8 mouse cellular contexts compared by ENCODE assay signal in genomic region chr11:16948756-16949155, GRCm38 (mm10). TPM values are rescaled to one million over a fixed set of nuclear protein-coding genes. Genes with fewer than 3 reads are reported as not detected.
DNase-seq lines count a peak whose midpoint lies in the region; ATAC-seq and TF ChIP-seq lines count a peak whose summit lies in the region.

No protein-coding gene starts in this region.

- peak; percentile 93 for TF ChIP-seq CTCF in heart, postnatal 0 days (IDR thresholded peaks at IDR 0.05; ENCODE audit: low read depth)

- no peaks in the 10 kb centered on the region for H3K27me3 ChIP-seq in heart, postnatal 0 days (ENCODE audit: control insufficient read depth, insufficient read depth, low read length)
- H3K27me3 ChIP-seq in forebrain, embryonic 11.5 days (ENCODE audit: control insufficient read depth, insufficient read depth, low read length) = no peaks in the 10 kb centered on the region

- no peaks in the 10 kb centered on the region for H3K36me3 ChIP-seq in heart, postnatal 0 days (replicated peaks; ENCODE audit: control insufficient read depth, insufficient read depth, low read length)
- H3K36me3 ChIP-seq in forebrain, embryonic 11.5 days (ENCODE audit: control insufficient read depth, insufficient read depth, low read length) = no peaks in the 10 kb centered on the region

- peak; percentile 52 for DNase-seq in CD4-positive, CD25-positive, alpha-beta regulatory T cell, adult 2 months (ENCODE audit: low read depth, low spot score)
- peak; percentile 25 for DNase-seq in left cerebral cortex, postnatal 4 days
- no peak for DNase-seq in left cerebral cortex, adult 8-10 months (ENCODE audit: low spot score in 2 of 2)
- peak; percentile 20 to 23 for DNase-seq in adrenal gland, postnatal 36 days
- DNase-seq in heart, postnatal 0 days (ENCODE audit: low spot score) = peak; percentile 71
- peak; percentile 68 for DNase-seq in lung, postnatal 10 days
- DNase-seq in forebrain, embryonic 11.5 days (ENCODE audit: low spot score) = no peak

- WGBS in heart, postnatal 0 days = 17% methylated on average over 1 of the region's 1 CpGs
- WGBS in forebrain, embryonic 11.5 days = 22% methylated on average over 1 of the region's 1 CpGs

- peaks cover 10% of the 10 kb centered on the region for H3K4me1 ChIP-seq in heart, postnatal 0 days (ENCODE audit: control insufficient read depth, insufficient read depth)
- 0 out of 2 replicates have a peak, but pooled peaks cover 4% of the 10 kb centered on the region for H3K4me1 ChIP-seq in forebrain, embryonic 11.5 days (replicated peaks; ENCODE audit: control insufficient read depth, insufficient read depth, low read length)

- H3K9me3 ChIP-seq in heart, postnatal 0 days (replicated peaks; ENCODE audit: control insufficient read depth, low read length) = no peaks in the 10 kb centered on the region
- H3K9me3 ChIP-seq in forebrain, embryonic 11.5 days (ENCODE audit: control insufficient read depth, low read length) = no peaks in the 10 kb centered on the region

- intact Hi-C loops in left cerebral cortex, postnatal 4 days (cut with DNase I) = loop anchor here (2.0 kb wide), 1 partner anchor 424 kb away; no protein-coding TSS in a partner anchor

- no peak for TF ChIP-seq EP300 in heart, postnatal 0 days (IDR thresholded peaks at IDR 0.05; ENCODE audit: low read depth)

- peak overlapping the region; percentile 35 for H3K4me2 ChIP-seq in heart, postnatal 0 days (ENCODE audit: low read depth, low read length)
- H3K4me2 ChIP-seq in forebrain, embryonic 11.5 days (ENCODE audit: low read depth, low read length, severe bottlenecking) = no peak overlapping the region

- peak overlapping the region; percentile 35; the same call in 1 of the 2 replicates for H3K27ac ChIP-seq in heart, postnatal 0 days (ENCODE audit: low read depth)
- H3K27ac ChIP-seq in forebrain, embryonic 11.5 days (ENCODE audit: low read depth, low read length) = no peak overlapping the region

- H3K4me3 ChIP-seq in heart, postnatal 0 days (ENCODE audit: low read depth, low read length) = no peak overlapping the region
- no peak overlapping the region for H3K4me3 ChIP-seq in forebrain, embryonic 11.5 days (ENCODE audit: low read depth, low read length)

- no peak overlapping the region for H3K9ac ChIP-seq in heart, postnatal 0 days (replicated peaks; ENCODE audit: low read depth, low read length)
- H3K9ac ChIP-seq in forebrain, embryonic 11.5 days (ENCODE audit: low read length) = no peak overlapping the region

- no peak for ATAC-seq in CD4-positive, CD25-positive, alpha-beta regulatory T cell, adult 4 months
- peak; percentile 37 for ATAC-seq in heart, postnatal 0 days (ENCODE audit: insufficient read depth, low read depth)
- no peak for ATAC-seq in forebrain, embryonic 11.5 days (replicated peaks; ENCODE audit: low FRiP score)

RNA-seq across cellular contexts. Expression of gene Fbxo48, which starts 2.4 kb away (rescaled TPM):
- polyA plus RNA-seq in CD4-positive, CD25-positive, alpha-beta regulatory T cell, adult 4 months (2017; shearing (Covaris generic)) = under 1 TPM in 1 of 2 experiments, not detected in 1; 0.38 TPM
- total RNA-seq in left cerebral cortex, postnatal 4 days (2021) = 1 to 10 TPM; 2.2 to 2.5 TPM
- total RNA-seq in left cerebral cortex, adult 8-10 months (2022) = 1 to 10 TPM; 1.8 to 2.7 (median 2.0) TPM
- total RNA-seq in adrenal gland, postnatal 36 days (2021) = 1 to 10 TPM in 1 of 2 experiments, under 1 TPM in 1; 0.63 to 1.1 TPM
- total RNA-seq in heart, postnatal 0 days (2014; rRNA removed; ENCODE audit: low replicate concordance) = 2.7 TPM in 1 of 2 replicates, not detected in the other
- polyA plus RNA-seq in heart, postnatal 0 days (2015; fragmentation: Nextera tagmentation; extraction: Ambion mirVana) = 0.27 and 0.48 TPM in 2 replicates
- polyA plus RNA-seq in forebrain, embryonic 11.5 days (2014; fragmentation: Nextera tagmentation; extraction: Ambion mirVana) = 2.8 and 3.2 TPM in 2 replicates

Comparison
In these comparisons a context has a peak if more than half of its experiments do, and no peak if none do; other contexts are left out.
1. DNase-seq: peak in CD4-positive, CD25-positive, alpha-beta regulatory T cell, adult 2 months (single experiment), left cerebral cortex, postnatal 4 days (single experiment), adrenal gland, postnatal 36 days (2 of 2), heart, postnatal 0 days (single experiment) and lung, postnatal 10 days (single experiment); none in left cerebral cortex, adult 8-10 months (0 of 2) and forebrain, embryonic 11.5 days (single experiment).